Mouse (Mus musculus) right cerebral cortex, postnatal 14 days (tissue): ENCODE data around the gene Apom.

Experiments
- DNase-seq: peaks from one replicate; pipeline ENCODE4 v3.0.0; 2022

Gene Apom

GRCm38 (mm10) chr17:35131500-35132173 is at the start of gene Apom:
Apom (minus strand) TSS chr17:35132050.
- no peak for DNase-seq

DNA sequence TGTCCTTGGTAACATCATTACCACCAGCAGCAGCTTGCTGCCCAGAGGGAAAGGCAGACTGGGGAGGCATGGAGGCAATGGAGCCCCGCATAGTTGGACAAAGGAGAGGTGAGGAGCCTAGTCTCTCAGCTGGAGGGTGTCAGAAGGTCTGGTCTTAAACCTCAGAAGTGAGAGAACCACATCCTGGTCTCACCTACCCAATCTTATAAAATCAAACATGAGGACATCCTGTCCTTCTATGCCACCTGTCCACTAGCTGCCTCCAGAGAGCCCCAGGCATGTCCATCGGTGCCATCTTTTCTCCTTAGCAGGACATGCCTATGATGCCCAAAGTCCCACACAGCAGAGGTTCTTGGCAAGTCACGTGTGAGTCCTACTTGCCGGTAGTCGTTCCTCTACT is 48.2 kb upstream of the Apom start:
- no peak for DNase-seq

DNA sequence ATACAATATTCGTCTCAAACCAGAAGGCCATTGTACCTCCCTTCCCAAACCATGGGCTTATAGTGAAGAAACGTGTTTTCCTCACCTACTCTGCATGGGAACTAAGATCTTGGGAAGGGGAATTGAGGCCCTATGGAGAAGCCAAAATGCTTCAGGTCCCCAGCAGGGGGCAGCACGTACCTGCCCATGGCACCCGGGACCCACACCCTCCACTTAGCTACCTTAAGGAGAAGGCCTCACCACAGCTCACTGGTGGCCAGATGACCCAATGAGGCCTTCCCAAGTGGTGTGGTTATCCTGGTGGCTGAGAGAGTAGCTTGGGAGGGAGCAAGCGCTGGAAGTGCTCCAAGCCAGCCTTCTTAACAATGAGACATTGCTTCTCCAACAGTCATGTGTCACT is 46.7 kb upstream of the Apom start:
- peak; percentile 57 for DNase-seq

GRCm38 (mm10) chr17:35175968-35176367 is 44.1 kb upstream of the Apom start, which contains the start of gene Aif1:
Aif1 (minus strand) TSS chr17:35176068.
- no peak for DNase-seq

- DNase-seq, result no peak
These were observed 43.5 kb upstream of the Apom start for GRCm38 (mm10) chr17:35175382-35175781.

- DNase-seq, result no peak
These were observed 42.5 kb upstream of the Apom start for GRCm38 (mm10) chr17:35174201-35174977.

GRCm38 (mm10) chr17:35173329-35173728 is 41.5 kb upstream of the Apom start:
- DNase-seq, result no peak

- DNase-seq, result peak; percentile 53
These were observed 40.8 kb upstream of the Apom start for GRCm38 (mm10) chr17:35172445-35173234.

DNA sequence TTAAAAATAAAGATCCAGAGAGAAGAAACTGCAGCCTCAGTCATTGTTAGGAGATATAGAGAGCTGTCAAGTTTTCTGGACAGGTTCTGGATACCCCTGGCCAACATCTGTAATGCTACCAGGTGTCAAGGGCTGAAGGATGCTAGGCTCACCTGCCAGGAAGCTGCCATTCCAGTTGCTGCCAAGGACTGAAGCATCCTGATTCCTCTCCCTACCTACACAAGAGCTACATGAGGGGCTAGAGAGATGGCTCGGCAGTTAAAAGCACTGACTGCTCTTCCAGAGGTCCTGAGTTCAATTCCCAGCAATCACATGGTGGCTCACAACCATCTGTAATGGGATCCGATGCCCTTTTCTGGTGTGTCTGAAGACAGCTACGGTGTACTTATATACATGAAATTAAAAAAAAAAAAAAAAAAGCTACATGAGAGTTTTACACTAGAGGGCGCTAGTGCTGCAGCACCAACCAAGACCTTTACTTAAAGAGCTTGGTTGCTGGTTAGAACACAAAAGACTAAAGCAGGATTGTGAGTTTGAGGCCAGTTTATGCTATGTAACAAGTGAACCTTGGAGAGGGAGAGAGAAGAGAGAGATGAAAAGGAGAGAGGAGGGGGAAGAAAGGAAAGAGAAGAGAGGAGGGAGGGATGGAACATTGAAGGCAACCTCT is 36.8 kb upstream of the Apom start:
- DNase-seq, result no peak

- DNase-seq, result no peak
These were observed 35.9 kb upstream of the Apom start for GRCm38 (mm10) chr17:35167794-35168193.

DNA sequence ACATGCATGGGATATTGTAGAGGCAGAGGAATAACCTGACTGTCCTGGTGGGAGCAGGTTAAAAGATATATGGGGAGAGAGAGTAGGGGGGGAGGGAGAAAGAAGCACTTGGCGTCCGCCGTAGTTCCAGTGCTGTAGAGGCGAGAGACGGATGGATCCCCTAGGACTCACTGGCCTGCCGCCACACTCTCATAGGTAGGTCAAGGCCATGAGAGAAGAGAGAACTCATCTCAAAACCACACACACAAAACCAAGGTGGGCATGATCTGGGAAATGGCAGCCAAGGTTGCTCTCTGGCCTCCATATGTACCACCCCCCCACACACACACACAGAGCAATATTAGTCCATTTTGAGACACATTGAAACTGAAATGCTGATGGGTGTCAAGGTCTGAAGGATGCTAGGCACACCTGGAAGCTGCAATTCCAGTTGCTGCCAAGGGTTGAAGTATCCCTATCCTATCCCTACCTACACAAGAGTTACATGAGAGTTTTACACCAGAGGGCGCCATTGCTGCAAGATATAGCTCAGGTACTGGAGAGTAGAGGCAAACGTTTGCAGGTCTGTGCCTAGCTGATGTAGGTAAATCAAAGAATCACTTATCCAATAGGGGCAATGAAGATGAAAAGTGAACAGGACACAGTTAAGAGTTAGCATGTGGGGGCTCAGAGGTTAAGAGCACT is 34.6 kb upstream of the Apom start:
- peak; percentile 67 for DNase-seq

DNA sequence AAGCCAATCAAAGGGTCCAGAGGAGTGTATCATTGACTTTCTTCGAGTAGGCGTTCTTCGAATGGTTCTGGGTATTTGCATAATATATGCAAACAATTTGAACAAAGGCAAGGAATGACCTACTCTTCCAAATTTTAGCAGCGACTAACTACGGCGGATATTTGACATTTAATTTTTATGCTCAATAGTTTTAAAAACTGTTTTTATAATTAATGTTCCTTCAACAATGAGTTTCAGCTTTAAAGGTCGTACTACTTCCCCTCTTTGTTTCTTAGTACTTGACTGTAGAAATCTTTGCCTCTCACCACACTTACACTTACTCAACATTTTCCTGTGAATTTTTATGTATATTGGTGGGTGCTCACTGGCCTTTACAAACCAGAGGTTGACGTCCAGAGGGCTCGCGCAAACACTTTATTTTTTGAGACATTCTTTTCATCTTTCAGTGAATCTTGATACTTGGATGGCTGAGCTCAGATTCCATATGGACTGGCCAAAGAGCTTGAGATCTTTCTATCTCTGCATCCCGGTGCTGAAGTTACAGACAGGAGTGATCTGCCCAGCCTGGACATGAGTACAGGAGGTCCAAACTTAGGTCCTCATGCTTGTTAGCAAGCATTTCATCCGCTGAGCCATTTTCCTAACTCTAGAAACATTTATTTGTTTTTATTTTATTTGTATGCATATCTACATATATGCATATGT is 33.8 kb upstream of the Apom start:
- DNase-seq, result no peak

GRCm38 (mm10) chr17:35164568-35165450 is 33.0 kb upstream of the Apom start, which contains the start of gene Prrc2a:
Prrc2a (minus strand) TSS chr17:35164897.
- peak; percentile 99 for DNase-seq

DNA sequence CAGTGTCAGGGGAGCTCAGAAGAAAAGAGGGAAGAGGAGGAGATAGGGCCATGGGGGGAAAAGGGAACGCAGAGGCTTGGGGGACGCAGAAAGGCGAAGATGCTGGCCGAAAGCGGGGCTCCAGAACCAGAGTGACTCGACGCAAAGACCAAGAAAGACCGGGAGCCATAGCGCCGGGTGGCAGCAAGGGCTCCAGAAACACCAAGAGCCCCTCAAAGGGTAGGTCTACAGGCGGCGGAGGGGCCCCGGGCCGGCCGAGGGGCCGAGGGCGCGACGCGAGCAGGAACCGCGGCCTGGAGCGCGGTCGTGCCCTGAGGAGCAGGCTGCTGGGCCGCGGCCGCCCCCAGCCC is 32.3 kb upstream of the Apom start:
- no peak for DNase-seq

DNA sequence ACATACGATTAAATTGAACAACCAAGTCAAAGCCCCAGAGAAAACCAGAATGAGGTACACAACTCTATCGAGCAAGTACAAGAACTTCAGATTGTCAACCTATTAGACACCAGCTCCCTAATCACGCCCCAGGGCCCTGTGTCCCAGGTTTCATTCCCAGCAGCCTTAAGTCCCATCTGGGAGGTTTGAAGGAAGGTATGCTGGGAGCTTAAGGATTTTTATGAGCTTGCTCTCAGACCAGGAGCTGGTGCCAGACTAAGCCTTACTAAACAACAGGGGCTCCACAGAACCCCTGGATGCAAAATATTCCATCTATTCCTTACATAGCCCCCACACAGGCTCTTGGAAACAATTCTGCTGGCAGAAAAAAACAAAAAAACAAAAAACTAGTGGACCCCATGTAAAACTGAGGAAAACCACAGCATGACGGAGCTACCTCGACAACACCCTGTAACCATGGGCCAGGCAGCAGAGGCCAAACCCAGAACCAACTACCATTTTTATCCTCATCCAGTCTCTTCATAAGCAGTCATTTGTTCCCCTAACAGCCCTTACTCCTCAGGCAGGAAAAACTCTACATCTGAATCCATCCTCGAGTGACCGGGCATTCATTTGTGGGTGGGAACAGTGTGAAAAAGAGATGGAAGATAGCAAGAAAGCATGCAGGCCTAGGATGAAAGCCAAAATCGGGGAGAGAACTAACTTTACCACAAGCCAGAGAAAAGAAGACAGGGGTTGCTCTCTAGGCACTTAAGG is 31.7 kb upstream of the Apom start:
- no peak for DNase-seq

DNA sequence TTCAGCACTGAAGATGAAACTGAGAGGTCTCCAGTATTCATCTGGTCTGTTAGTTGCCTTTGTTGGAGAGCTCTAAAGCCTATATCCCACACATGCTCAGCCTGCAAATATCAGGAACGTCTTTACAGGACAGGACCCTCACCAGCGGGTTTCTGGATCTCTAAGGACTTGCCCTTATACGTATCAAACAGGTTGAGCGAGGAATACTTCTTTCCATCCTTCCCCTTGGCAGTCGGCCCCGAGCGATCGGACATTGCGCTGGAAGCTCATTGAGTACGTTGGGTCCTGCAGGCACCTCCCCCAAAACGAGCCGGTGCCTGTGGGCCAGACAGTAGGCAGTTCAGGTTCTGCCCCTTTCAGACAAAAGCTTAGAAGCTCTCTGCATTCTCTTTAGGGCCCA is 30.9 kb upstream of the Apom start:
- no peak for DNase-seq

DNA sequence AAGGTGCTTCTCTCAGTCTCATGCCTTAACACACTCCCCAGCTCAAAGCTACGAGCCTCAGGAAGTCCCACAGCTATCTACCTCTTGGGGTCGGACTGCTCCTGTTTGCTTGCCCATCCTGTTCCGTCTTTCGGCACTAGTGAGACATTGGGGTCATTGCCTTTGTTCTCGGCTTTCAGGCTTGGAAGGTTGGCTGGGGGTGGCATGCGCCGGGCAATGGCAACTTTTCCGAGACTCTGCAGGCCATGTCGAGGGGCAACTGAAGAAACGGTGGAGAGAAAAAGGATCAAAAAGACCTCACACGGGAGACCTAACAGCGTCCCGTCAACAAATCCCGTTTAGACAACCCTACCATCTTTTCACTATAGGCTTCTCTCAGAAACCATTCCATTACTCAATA is 30.3 kb upstream of the Apom start:
- no peak for DNase-seq

GRCm38 (mm10) chr17:35161421-35161820 is 29.6 kb upstream of the Apom start:
- DNase-seq, result no peak

DNA sequence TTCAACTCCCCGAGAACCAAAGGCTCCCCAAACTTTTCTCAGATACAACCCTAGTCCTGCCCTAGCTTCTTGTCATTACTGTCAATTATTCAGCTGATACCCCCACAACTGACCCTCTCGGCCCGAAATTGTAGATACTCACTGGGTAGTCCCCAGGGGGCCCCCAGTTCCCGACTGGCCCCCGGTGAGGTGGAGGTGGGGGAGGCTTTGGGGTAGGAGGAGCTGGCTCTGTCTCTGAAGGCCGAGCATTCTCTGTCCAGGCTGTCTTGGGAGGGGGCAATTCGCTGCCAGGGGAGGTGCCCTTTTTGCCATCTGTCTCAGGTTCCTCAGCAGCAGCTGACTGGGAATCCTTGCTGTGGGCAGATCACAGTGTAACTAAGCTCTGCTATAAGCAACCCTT is 27.8 kb upstream of the Apom start:
- DNase-seq, result no peak
